Mouse (Mus musculus) cerebellum, adult 8-10 months (tissue): Measurements from ENCODE around the gene Arhgef40.

Experiments used
- DNase-seq: peaks from one replicate; pipeline ENCODE4 v3.0.0; 2022

Gene Arhgef40

GRCm38 (mm10) chr14:52005141-52005540, 20.6 kb downstream of the Arhgef40 start:
- DNase-seq: no peak

- no peak for DNase-seq
Observed at GRCm38 (mm10) chr14:52005616-52006015, 21.1 kb downstream of the Arhgef40 start.

- DNase-seq: peak; percentile 36
Observed at GRCm38 (mm10) chr14:52006241-52006640, 21.7 kb downstream of the Arhgef40 start.

GRCm38 (mm10) chr14:52006771-52007170, 22.3 kb downstream of the Arhgef40 start:
- no peak for DNase-seq

- peak; percentile 96 for DNase-seq
Observed at GRCm38 (mm10) chr14:52008321-52009203, 24.0 kb downstream of the Arhgef40 start.

- no peak for DNase-seq
Observed at GRCm38 (mm10) chr14:52009361-52009760, 24.8 kb downstream of the Arhgef40 start.

GRCm38 (mm10) chr14:52009841-52010240, 25.3 kb downstream of the Arhgef40 start:
- peak; percentile 36 for DNase-seq

GRCm38 (mm10) chr14:52010446-52011111, 26.1 kb downstream of the Arhgef40 start:
- DNase-seq: peak; percentile 67

GRCm38 (mm10) chr14:52011683-52012082, 27.2 kb downstream of the Arhgef40 start:
- DNase-seq: no peak

GRCm38 (mm10) chr14:52012085-52012484, 27.6 kb downstream of the Arhgef40 start:
- peak; percentile 84 for DNase-seq

- DNase-seq: peak; percentile 50
Observed at GRCm38 (mm10) chr14:52012553-52012952, 28.0 kb downstream of the Arhgef40 start.

GRCm38 (mm10) chr14:52013021-52013610, 28.6 kb downstream of the Arhgef40 start:
- peak; percentile 32 for DNase-seq

- DNase-seq: peak; percentile 64
Observed at GRCm38 (mm10) chr14:52013771-52014219, 29.3 kb downstream of the Arhgef40 start.

- peak; percentile 38 for DNase-seq
Observed at GRCm38 (mm10) chr14:52014271-52014760, 29.8 kb downstream of the Arhgef40 start.

GRCm38 (mm10) chr14:52014761-52015311, 30.3 kb downstream of the Arhgef40 start:
- DNase-seq: peak; percentile 58

GRCm38 (mm10) chr14:52015445-52016100, 31.1 kb downstream of the Arhgef40 start, which contains the start of gene Tmem253:
Gene Tmem253, plus strand, starts transcription at chr14:52015658.
- peak; percentile 38 for DNase-seq

GRCm38 (mm10) chr14:52016625-52017405, 32.3 kb downstream of the Arhgef40 start:
- no peak for DNase-seq

GRCm38 (mm10) chr14:52017662-52018061, 33.1 kb downstream of the Arhgef40 start:
- DNase-seq: no peak

- peak; percentile 43 for DNase-seq
Observed at GRCm38 (mm10) chr14:52018248-52019050, 33.9 kb downstream of the Arhgef40 start.

GRCm38 (mm10) chr14:52019051-52019589, 34.6 kb downstream of the Arhgef40 start:
- DNase-seq: no peak
